ENCODE assay signal across 8 mouse cellular contexts in the genomic region with DNA sequence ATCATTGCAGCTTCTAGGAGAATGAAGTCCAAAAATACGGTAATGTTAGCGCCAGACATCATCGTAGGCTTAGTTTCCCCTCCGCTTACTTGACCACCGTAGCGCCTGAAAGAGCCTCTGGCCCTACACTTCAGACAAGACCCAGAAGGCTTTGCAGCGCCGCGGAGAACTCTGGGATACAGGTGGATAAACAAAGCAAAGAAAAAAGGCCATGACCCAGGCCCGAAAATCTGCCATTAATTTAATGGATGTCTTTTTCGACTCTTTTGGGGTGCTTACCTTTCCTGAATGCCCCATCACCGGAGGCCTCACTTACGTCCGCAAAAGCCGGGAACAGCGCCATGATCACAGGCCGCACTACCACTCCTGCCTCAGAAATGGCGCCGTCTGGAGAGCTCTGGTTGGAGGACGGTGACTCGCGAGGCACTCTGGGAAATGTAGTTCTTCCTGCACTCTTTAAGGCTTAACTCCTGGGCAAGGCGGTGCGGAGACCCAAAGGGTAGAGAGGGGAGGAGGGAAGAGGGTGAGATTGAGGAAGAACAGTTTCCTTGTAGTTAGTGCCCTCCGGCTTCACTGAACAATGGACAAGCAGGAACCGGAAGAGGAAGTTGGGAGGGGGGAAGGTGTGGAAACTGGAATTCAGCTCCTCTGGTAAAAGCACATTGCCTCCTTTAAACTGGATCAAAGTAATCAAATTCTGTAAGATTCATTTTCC. TPM values are rescaled to one million over a fixed set of nuclear protein-coding genes. Genes with fewer than 3 reads are reported as not detected.
DNase-seq lines count a peak whose midpoint lies in the region; ATAC-seq lines count a peak whose summit lies in the region.

A gene (minus strand): TSS at position 393 of the 715 bp plus-strand sequence.

- WGBS in hindbrain, embryonic 12.5 days, result under 1% methylated on average over 26 of the region's 26 CpGs

- peak; percentile 99 for ATAC-seq in hindbrain, embryonic 12.5 days (ENCODE audit: low FRiP score)

- H3K9ac ChIP-seq in hindbrain, embryonic 12.5 days, result peak within 1 kb of the TSS; percentile 71

- peak; percentile 94 for DNase-seq in NIH3T3 (ENCODE audit: low read depth)
- peak; percentile 92 to 94 for DNase-seq in cerebellum, postnatal 10 days
- DNase-seq in frontal cortex, postnatal 10 days (ENCODE audit: low spot score in 2 of 2), result peak; percentile 79 to 89
- DNase-seq in layer of hippocampus, postnatal 14 days (ENCODE audit: low spot score in 2 of 2), result peak; percentile 94 to 95
- peak; percentile 90 for DNase-seq in lung, postnatal 14 days
- DNase-seq in retina, adult 2 months (ENCODE audit: low read depth, low spot score), result peak; percentile 83
- peak; percentile 88 to 91 for DNase-seq in thymus, postnatal 36 days

- H3K4me2 ChIP-seq in hindbrain, embryonic 12.5 days (replicated peaks), result peak within 1 kb of the TSS; percentile 64

- H3K4me1 ChIP-seq in hindbrain, embryonic 12.5 days, result peaks cover 6% of the 10 kb centered on the region; the same call in 1 of the 2 replicates

- peak within 1 kb of the TSS; percentile 50 for H3K4me3 ChIP-seq in hindbrain, embryonic 12.5 days

- H3K9me3 ChIP-seq in hindbrain, embryonic 12.5 days (replicated peaks), result no peaks in the 10 kb centered on the region

- no peaks in the 10 kb centered on the region for H3K27me3 ChIP-seq in hindbrain, embryonic 12.5 days

- peak within 1 kb of the TSS; percentile 62 for H3K27ac ChIP-seq in hindbrain, embryonic 12.5 days

- no peaks in the 10 kb centered on the region for H3K36me3 ChIP-seq in hindbrain, embryonic 12.5 days

RNA-seq across cellular contexts. Expression of the gene that starts here (rescaled TPM):
- 15.6 and 16.7 TPM in 2 replicates for polyA plus RNA-seq in hindbrain, embryonic 12.5 days (2016; fragmentation: Nextera tagmentation; extraction: Ambion mirVana)
- 10 to 100 TPM; 19.3 to 21.0 TPM for total RNA-seq in layer of hippocampus, postnatal 14 days (2021)

Comparison
In these comparisons a context has a peak if more than half of its experiments do, and no peak if none do; other contexts are left out.
1. Peak in every context shown above with its lines: DNase-seq, ATAC-seq, H3K4me3 ChIP-seq and H3K27ac ChIP-seq.